Mouse (Mus musculus) lung, embryonic 14.5 days (tissue): ENCODE measurements around the gene 6030445D17Rik. TPM values are rescaled to one million over a fixed set of nuclear protein-coding genes. Genes with fewer than 3 reads are reported as not detected.

ENCODE experiments used
- ATAC-seq: fragments of 200-750 bp; cut with Nextera tagmentation; 2 replicates; pipeline ENCODE4 v1.8.0; 2017; ENCODE audit warnings: mild to moderate bottlenecking, moderate TSS enrichment, moderate library complexity; ENCODE audit not compliant: insufficient read depth
- DNase-seq: peaks from one replicate; pipeline ENCODE4 v3.0.0-alpha.2; 2015
- H3K27ac ChIP-seq: fragments of 300-500 bp; sonication (generic); 2 replicates; pipeline ENCODE4 v1.5.1; 2014; ENCODE audit warnings: low read depth, mild to moderate bottlenecking, moderate library complexity
- H3K27me3 ChIP-seq: fragments of 300-500 bp; sonication (generic); 2 replicates; pipeline ENCODE4 v1.6.1; 2014; ENCODE audit warnings: low read length, control low read depth; ENCODE audit not compliant: insufficient read depth
- H3K36me3 ChIP-seq: fragments of 300-500 bp; sonication (generic); 2 replicates; pipeline ENCODE4 v1.6.1; 2014; ENCODE audit warnings: control low read depth; ENCODE audit not compliant: insufficient read depth
- H3K4me1 ChIP-seq: fragments of 300-500 bp; sonication (generic); 2 replicates; pipeline ENCODE4 v1.6.1; 2014; ENCODE audit warnings: antibody characterized with exemption, control low read depth; ENCODE audit not compliant: insufficient read depth
- H3K4me2 ChIP-seq: fragments of 300-500 bp; sonication (generic); 2 replicates; pipeline ENCODE4 v1.6.1; 2014; ENCODE audit warnings: mild to moderate bottlenecking
- H3K4me3 ChIP-seq: fragments of 300-500 bp; sonication (generic); 2 replicates; pipeline ENCODE4 v1.5.1; 2014; ENCODE audit warnings: low read depth, low read length
- H3K9ac ChIP-seq: fragments of 300-500 bp; sonication (generic); 2 replicates; pipeline ENCODE4 v1.6.1; 2014
- H3K9me3 ChIP-seq: fragments of 300-500 bp; sonication (generic); 2 replicates; pipeline ENCODE4 v1.6.1; 2016; ENCODE audit warnings: low read depth, low read length, control low read depth
- CTCF ChIP-seq: IDR thresholded peaks from 2 replicates; pipeline ENCODE4 v1.5.1; 2016; ENCODE audit warnings: antibody characterized with exemption, low read depth
- WGBS: fragments of 180-500 bp; shearing (Covaris S2); extraction: QIAGEN DNeasy Blood & Tissue Kit; methylation state at CpG from one replicate; pipeline ENCODE4 v1.1.7; 2014; 5-methylcytosine and 5-hydroxymethylcytosine counted together
- polyA plus RNA-seq: library from polyadenylated mRNA; unstranded; fragments of >200 nt; fragmentation: Nextera tagmentation; extraction: Ambion mirVana; gene quantifications from 2 replicates; pipeline ENCODE4 v1.2.1, GENCODE M21; 2014

6030445D17Rik gene
- polyA plus RNA-seq, 1 experiment from 2014 or later, result 0.30 TPM

DNA sequence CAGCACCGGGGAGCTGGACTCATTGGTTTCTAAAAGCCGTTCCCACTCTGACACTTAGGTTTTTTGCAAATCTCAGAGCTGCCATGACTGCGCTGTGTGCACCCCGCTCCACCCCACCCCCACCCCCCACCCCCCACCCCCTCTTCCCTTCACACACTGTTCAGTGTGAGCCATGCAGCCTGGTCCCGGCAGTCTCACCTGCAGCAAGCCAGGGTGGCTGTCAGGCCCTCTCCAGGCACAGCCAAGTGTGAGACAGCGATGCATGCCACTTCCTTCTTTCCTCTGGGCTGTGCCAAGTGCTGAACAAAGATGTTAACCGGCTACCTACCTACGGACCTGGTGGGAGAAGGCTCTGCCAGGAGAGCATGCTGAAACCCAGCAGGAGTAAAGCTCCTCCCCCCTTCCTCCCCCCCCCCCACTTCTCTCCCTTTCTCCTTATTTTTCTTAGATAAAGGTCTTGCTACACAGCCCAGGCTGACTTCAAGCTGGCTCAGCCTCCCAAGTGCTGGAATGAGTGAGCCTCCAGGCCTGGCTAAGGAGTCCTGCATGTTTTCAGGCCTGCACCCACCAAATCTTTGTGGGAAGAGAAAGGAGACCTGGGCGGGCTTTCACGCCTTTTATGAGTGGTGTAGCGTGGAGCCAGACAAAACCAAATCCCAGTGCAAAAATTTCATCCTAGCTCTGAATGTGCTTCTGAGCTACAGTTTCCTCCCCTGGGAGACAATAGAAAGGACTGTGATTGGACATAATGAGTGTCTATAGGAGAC is 31.3 kb upstream of the 6030445D17Rik start:
- H3K27me3 ChIP-seq, result no peaks in the 10 kb centered on the region; the same call in 1 of the 2 replicates
- H3K9me3 ChIP-seq, result no peaks in the 10 kb centered on the region
- ATAC-seq, result peak; percentile 66
- no peak overlapping the region for H3K9ac ChIP-seq
- H3K36me3 ChIP-seq, result no peaks in the 10 kb centered on the region
- 27% methylated on average over 11 of the region's 11 CpGs for WGBS
- peak; percentile 29 for DNase-seq
- no peak for TF ChIP-seq CTCF
- H3K27ac ChIP-seq, result 0 out of 2 replicates have a peak overlapping the region, but pooled peaks have one; percentile 42
- no peak overlapping the region for H3K4me2 ChIP-seq
- no peaks in the 10 kb centered on the region for H3K4me1 ChIP-seq
- H3K4me3 ChIP-seq, result no peak overlapping the region

DNA sequence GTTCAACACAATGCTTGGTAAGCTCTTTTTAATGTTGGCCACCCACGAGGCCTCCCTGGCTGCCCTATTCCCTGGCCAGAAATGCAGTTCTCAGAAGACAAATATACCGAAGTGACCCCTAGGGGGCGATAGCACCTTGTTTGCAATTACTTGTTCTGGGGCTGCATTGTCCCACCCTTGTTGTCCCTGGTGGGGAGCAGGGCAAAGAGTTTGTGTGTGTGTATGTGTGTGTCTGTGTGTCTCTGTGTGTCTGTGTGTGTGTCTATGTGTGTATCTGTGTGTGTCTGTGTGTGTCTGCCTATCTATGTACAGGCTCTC is 30.7 kb upstream of the 6030445D17Rik start:
- ATAC-seq (peak; percentile 79), DNase-seq (peak; percentile 91)
- TF ChIP-seq CTCF, result peak; percentile 79
- Histone ChIP-seq H3K9me3 (no peaks in the 10 kb centered on the region), H3K4me3 (no peak overlapping the region), H3K36me3 (no peaks in the 10 kb centered on the region), H3K27ac (no peak overlapping the region), H3K27me3 (no peaks in the 10 kb centered on the region), H3K4me2 (no peak overlapping the region), H3K9ac (no peak overlapping the region), H3K4me1 (no peaks in the 10 kb centered on the region)
- 3% methylated on average over 3 of the region's 3 CpGs for WGBS

DNA sequence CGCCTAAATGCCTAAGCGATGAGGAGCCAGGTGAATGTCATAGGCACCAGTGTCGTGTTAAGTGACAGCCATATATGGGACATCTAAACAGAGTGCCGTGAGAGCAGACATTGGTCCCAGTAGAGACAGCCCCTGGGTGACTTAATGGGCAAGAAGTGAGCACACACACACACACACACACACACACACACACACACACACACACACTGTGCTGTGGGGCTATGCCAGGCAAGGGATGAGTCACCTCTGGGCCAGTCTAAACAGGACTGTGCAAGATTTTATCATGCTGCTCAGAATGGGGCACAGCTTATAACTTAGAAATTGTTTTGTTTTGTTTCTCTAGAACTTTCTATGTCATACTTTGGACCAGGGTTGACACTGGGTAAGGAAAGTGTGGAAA is 28.0 kb upstream of the 6030445D17Rik start:
- no peaks in the 10 kb centered on the region for H3K9me3 ChIP-seq

DNA sequence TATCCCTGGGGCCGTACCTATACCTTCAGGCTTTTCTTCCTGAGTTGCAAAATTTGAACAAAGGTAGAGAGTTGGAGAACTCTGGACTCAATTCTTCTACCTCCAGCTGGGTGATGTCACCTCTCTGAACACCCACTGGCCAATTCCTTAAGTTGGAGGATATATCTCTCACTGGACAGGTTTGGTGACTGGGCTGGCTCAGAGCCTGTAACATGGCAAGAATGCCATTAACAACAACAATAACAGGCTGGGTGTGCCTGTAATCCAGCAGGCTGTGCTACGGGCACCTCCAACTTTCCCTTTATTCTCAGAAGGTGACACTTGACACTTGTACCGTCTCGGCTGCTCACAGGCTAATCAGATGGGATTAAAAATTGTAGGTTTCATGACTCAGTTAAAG is 22.9 kb upstream of the 6030445D17Rik start:
- H3K4me1 ChIP-seq, result no peaks in the 10 kb centered on the region
- H3K4me3 ChIP-seq, result no peak overlapping the region
- no peak for DNase-seq
- no peaks in the 10 kb centered on the region for H3K9me3 ChIP-seq
- ATAC-seq, result no peak
- no peak overlapping the region for H3K9ac ChIP-seq
- H3K4me2 ChIP-seq, result no peak overlapping the region
- TF ChIP-seq CTCF, result no peak
- H3K27ac ChIP-seq, result no peak overlapping the region
- WGBS, result 41% methylated on average over 4 of the region's 4 CpGs
- H3K27me3 ChIP-seq, result no peaks in the 10 kb centered on the region
- H3K36me3 ChIP-seq, result no peaks in the 10 kb centered on the region

More for the DNA sequence above, 28.0 kb upstream of the 6030445D17Rik start:
- ATAC-seq (no peak), DNase-seq (no peak)
- no peak for TF ChIP-seq CTCF
- WGBS, result 75% methylated on average over 4 of the region's 4 CpGs
- Histone ChIP-seq H3K4me2 (no peak overlapping the region), H3K4me1 (no peaks in the 10 kb centered on the region), H3K27ac (no peak overlapping the region), H3K27me3 (no peaks in the 10 kb centered on the region), H3K4me3 (no peak overlapping the region), H3K9ac (no peak overlapping the region), H3K36me3 (no peaks in the 10 kb centered on the region)

DNA sequence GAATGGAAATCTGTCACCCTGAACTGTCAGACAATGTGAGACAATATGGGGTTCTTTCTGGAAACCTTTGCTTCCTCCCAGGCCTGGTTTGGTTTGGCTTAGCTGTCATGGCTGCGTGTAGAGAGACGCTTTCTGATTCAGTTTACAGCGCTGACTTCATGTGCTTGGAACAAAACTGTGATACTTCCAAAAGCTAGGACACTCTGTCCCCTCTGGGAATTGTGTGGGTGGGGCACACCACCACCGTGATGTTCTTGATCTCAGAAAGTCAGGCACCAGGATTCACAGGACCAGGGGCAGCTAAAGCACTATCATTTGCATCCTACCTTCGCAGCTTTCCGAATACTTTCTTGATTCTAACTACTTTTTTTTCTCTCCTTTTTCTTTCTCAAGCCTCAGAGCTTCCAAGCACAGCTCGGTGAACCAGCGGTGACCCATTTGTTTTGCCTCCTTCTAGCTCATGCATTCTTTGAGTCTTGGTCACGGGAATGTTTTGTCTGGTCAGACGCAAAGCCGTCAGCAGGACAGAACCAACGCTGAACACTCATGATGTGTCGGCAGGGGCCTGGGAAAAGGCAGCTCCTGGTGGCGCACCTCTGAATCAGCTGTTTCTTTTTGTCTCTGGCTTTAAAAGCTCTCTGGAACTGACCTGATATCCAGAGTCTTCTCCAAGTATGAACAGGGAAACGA is 20.6 kb upstream of the 6030445D17Rik start:
- Histone ChIP-seq H3K4me1 (no peaks in the 10 kb centered on the region), H3K9ac (no peak overlapping the region), H3K36me3 (no peaks in the 10 kb centered on the region), H3K9me3 (no peaks in the 10 kb centered on the region), H3K27me3 (no peaks in the 10 kb centered on the region), H3K4me3 (no peak overlapping the region), H3K27ac (no peak overlapping the region), H3K4me2 (no peak overlapping the region)
- WGBS, result 61% methylated on average over 15 of the region's 15 CpGs
- TF ChIP-seq CTCF, result no peak
- ATAC-seq (no peak), DNase-seq (no peak)

DNA sequence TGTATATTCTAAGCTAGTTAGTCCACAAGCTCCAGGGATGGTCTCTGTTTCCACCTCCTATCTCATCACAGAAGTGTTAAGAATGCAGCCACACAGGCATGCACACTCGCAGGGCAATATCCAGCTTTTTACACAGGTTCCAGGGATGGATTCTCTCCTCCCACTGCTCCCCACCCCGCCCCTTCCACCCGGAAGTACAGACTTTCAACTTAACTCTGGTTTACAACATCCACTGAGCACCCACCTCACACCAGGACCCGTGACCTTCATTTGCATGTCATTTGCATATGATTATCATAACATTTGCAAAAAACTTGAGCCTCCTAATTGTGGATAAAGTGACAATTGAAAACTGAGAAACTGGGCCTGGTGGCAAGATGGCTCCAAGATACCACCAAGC is 17.5 kb upstream of the 6030445D17Rik start:
- Histone ChIP-seq H3K27ac (no peak overlapping the region), H3K36me3 (no peaks in the 10 kb centered on the region), H3K27me3 (no peaks in the 10 kb centered on the region), H3K4me1 (no peaks in the 10 kb centered on the region), H3K9ac (no peak overlapping the region), H3K4me2 (no peak overlapping the region), H3K9me3 (no peaks in the 10 kb centered on the region), H3K4me3 (no peak overlapping the region)
- TF ChIP-seq CTCF, result no peak
- DNase-seq (no peak), ATAC-seq (no peak)
- WGBS, result 65% methylated on average over 4 of the region's 4 CpGs

DNA sequence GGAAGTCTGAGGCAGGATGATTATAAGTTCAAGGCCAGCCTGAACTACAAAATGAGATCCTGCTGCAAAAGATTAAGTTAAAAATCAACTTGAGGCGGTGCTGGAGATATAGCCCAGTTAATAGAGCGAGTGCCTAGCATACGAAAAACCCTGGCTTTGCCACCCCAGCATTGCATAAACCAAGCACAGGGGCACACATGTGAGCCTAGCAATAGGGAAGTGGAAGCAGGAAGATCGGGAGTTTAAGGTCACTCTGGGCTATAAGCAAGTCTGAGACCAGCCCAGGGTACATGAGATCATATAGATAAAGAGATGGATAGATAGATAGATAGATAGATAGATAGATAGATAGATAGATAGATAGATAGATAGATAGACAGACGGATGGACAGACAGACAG is 12.3 kb upstream of the 6030445D17Rik start:
- Histone ChIP-seq H3K4me3 (no peak overlapping the region), H3K36me3 (no peaks in the 10 kb centered on the region)

More for the DNA sequence above, 12.3 kb upstream of the 6030445D17Rik start:
- no peak overlapping the region for H3K27ac ChIP-seq
- H3K4me1 ChIP-seq, result 0 out of 2 replicates have a peak, but pooled peaks cover 3% of the 10 kb centered on the region
- 79% methylated on average over 5 of the region's 5 CpGs for WGBS
- DNase-seq, result no peak
- ATAC-seq, result no peak
- no peaks in the 10 kb centered on the region for H3K27me3 ChIP-seq
- no peaks in the 10 kb centered on the region for H3K9me3 ChIP-seq
- H3K9ac ChIP-seq, result no peak overlapping the region
- TF ChIP-seq CTCF, result no peak
- H3K4me2 ChIP-seq, result no peak overlapping the region
